12 mouse cellular contexts compared by ENCODE assay signal in genomic region chr8:62046809-62047208, GRCm38 (mm10).
DNase-seq lines count a peak whose midpoint lies in the region; ATAC-seq and TF ChIP-seq lines count a peak whose summit lies in the region.
"Had no signal": no experiment of that assay in that cellular context is flagged by ENCODE, and none has a peak within 500 bp of the region (broad histone marks: within the 10 kb centered on the region; RNA-seq: fewer than 3 reads in every experiment).

No protein-coding gene starts in this region.

- no peak overlapping the region for H3K4me3 ChIP-seq in kidney, embryonic 15.5 days (replicated peaks)
- no peak overlapping the region for H3K4me3 ChIP-seq in ES-Bruce4 (ENCODE audit: low read depth, low read length)
- no peak overlapping the region for H3K4me3 ChIP-seq in embryonic facial prominence, embryonic 11.5 days (ENCODE audit: low read depth, low read length)
- no peak overlapping the region for H3K4me3 ChIP-seq in midbrain, embryonic 14.5 days (replicated peaks; ENCODE audit: low read depth, low read length)

- WGBS in kidney, embryonic 15.5 days = 34% methylated on average over 2 of the region's 2 CpGs
- 51% methylated on average over 2 of the region's 2 CpGs for WGBS in embryonic facial prominence, embryonic 11.5 days
- 44% methylated on average over 2 of the region's 2 CpGs for WGBS in midbrain, embryonic 14.5 days

- peak; percentile 40 for TF ChIP-seq CTCF in ES-Bruce4 (IDR thresholded peaks at IDR 0.05; ENCODE audit: low read depth, low read length)

- H3K36me3 ChIP-seq in kidney, embryonic 15.5 days = no peaks in the 10 kb centered on the region
- no peaks in the 10 kb centered on the region for H3K36me3 ChIP-seq in ES-Bruce4 (ENCODE audit: control insufficient read depth, insufficient read depth, low read length, poor library complexity, severe bottlenecking)
- H3K36me3 ChIP-seq in embryonic facial prominence, embryonic 11.5 days (replicated peaks; ENCODE audit: control insufficient read depth, insufficient read depth, low read depth, low read length) = no peaks in the 10 kb centered on the region
- H3K36me3 ChIP-seq in midbrain, embryonic 14.5 days (ENCODE audit: control insufficient read depth, insufficient read depth, low read length) = no peaks in the 10 kb centered on the region

- no peak for TF ChIP-seq EP300 in ES-Bruce4 (IDR thresholded peaks at IDR 0.05; ENCODE audit: insufficient read depth, low read depth, low read length)

- ATAC-seq in CD4-positive, CD25-positive, alpha-beta regulatory T cell, adult 4 months = no peak
- no peak for ATAC-seq in kidney, embryonic 15.5 days (replicated peaks; ENCODE audit: low FRiP score)
- ATAC-seq in embryonic facial prominence, embryonic 11.5 days (replicated peaks; ENCODE audit: insufficient number of reproducible peaks, low FRiP score, low TSS enrichment, low read depth) = no peak
- ATAC-seq in midbrain, embryonic 14.5 days (ENCODE audit: low FRiP score, low TSS enrichment) = no peak
- ATAC-seq: activated CD4-positive, CD25-positive, alpha-beta regulatory T cell, adult 4 months; forebrain, postnatal 0 days had no signal

- H3K27me3 ChIP-seq in kidney, embryonic 15.5 days = no peaks in the 10 kb centered on the region
- H3K27me3 ChIP-seq in ES-Bruce4 (ENCODE audit: control insufficient read depth, insufficient read depth, low read length, poor library complexity, severe bottlenecking) = no peaks in the 10 kb centered on the region
- H3K27me3 ChIP-seq in embryonic facial prominence, embryonic 11.5 days (ENCODE audit: control insufficient read depth, insufficient read depth, low read length) = no peaks in the 10 kb centered on the region
- H3K27me3 ChIP-seq in midbrain, embryonic 14.5 days (ENCODE audit: control insufficient read depth, insufficient read depth, low read length) = no peaks in the 10 kb centered on the region

- H3K9me3 ChIP-seq in kidney, embryonic 15.5 days (replicated peaks) = no peaks in the 10 kb centered on the region
- H3K9me3 ChIP-seq in ES-Bruce4 (replicated peaks; ENCODE audit: control insufficient read depth, insufficient read depth, low read length, poor library complexity, severe bottlenecking) = no peaks in the 10 kb centered on the region
- no peaks in the 10 kb centered on the region for H3K9me3 ChIP-seq in embryonic facial prominence, embryonic 11.5 days (replicated peaks; ENCODE audit: control insufficient read depth, low read length)
- H3K9me3 ChIP-seq in midbrain, embryonic 14.5 days (ENCODE audit: control insufficient read depth, low read length) = no peaks in the 10 kb centered on the region

- no peak overlapping the region for H3K4me2 ChIP-seq in kidney, embryonic 15.5 days
- no peak overlapping the region for H3K4me2 ChIP-seq in embryonic facial prominence, embryonic 11.5 days (ENCODE audit: low read depth, low read length)
- no peak overlapping the region for H3K4me2 ChIP-seq in midbrain, embryonic 14.5 days (ENCODE audit: low read length)

- H3K4me1 ChIP-seq in kidney, embryonic 15.5 days = no peaks in the 10 kb centered on the region
- H3K4me1 ChIP-seq in ES-Bruce4 (ENCODE audit: control insufficient read depth, insufficient read depth, low read length) = no peaks in the 10 kb centered on the region
- H3K4me1 ChIP-seq in embryonic facial prominence, embryonic 11.5 days (ENCODE audit: control insufficient read depth, insufficient read depth, low read length) = no peaks in the 10 kb centered on the region
- H3K4me1 ChIP-seq in midbrain, embryonic 14.5 days (ENCODE audit: control insufficient read depth, insufficient read depth, low read length) = no peaks in the 10 kb centered on the region

- TF ChIP-seq POLR2A in ES-Bruce4 (IDR thresholded peaks at IDR 0.05; ENCODE audit: insufficient read depth, low read length) = no peak

- peak; percentile 2 for DNase-seq in CD4-positive, CD25-positive, alpha-beta regulatory T cell, adult 2 months (ENCODE audit: low read depth, low spot score)
- peak; percentile 4 for DNase-seq in kidney, adult 9 months
- DNase-seq in embryonic facial prominence, embryonic 11.5 days (ENCODE audit: low spot score) = peak; percentile 30
- DNase-seq in midbrain, embryonic 14.5 days = no peak
- no peak for DNase-seq in thymus, postnatal 10 days (ENCODE audit: low spot score in 2 of 2)
- DNase-seq: cerebellum, postnatal 36 days; forebrain, postnatal 0 days; thymus, postnatal 36 days had no signal

- H3K9ac ChIP-seq in kidney, embryonic 15.5 days = no peak overlapping the region
- no peak overlapping the region for H3K9ac ChIP-seq in ES-Bruce4 (ENCODE audit: low read depth, poor library complexity, severe bottlenecking)
- H3K9ac ChIP-seq in embryonic facial prominence, embryonic 11.5 days (replicated peaks; ENCODE audit: low read length) = no peak overlapping the region
- H3K9ac ChIP-seq in midbrain, embryonic 14.5 days (replicated peaks; ENCODE audit: low read length) = no peak overlapping the region
- H3K9ac ChIP-seq: forebrain, postnatal 0 days had no signal

- no peak overlapping the region for H3K27ac ChIP-seq in kidney, embryonic 15.5 days
- H3K27ac ChIP-seq in ES-Bruce4 (ENCODE audit: insufficient read depth, low read length) = no peak overlapping the region
- no peak overlapping the region for H3K27ac ChIP-seq in embryonic facial prominence, embryonic 11.5 days (replicated peaks; ENCODE audit: low read depth, low read length)
- no peak overlapping the region for H3K27ac ChIP-seq in midbrain, embryonic 14.5 days (replicated peaks; ENCODE audit: low read depth, low read length)

Comparison
In these comparisons a context has a peak if more than half of its experiments do, and no peak if none do; other contexts are left out.
1. DNase-seq: peak in CD4-positive, CD25-positive, alpha-beta regulatory T cell, adult 2 months (single experiment), kidney, adult 9 months (single experiment) and embryonic facial prominence, embryonic 11.5 days (single experiment); none in midbrain, embryonic 14.5 days (single experiment) and thymus, postnatal 10 days (0 of 2).